Mouse (Mus musculus) embryonic facial prominence, embryonic 11.5 days (tissue): ENCODE measurements around the gene Tns3. TPM values are rescaled to one million over a fixed set of nuclear protein-coding genes. Genes with fewer than 3 reads are reported as not detected.

Experiments
- ATAC-seq: fragments of 200-750 bp; cut with Nextera tagmentation; replicated peaks from 2 replicates; pipeline ENCODE4 v1.8.0; 2017; ENCODE audit warnings: low read depth; ENCODE audit not compliant: insufficient number of reproducible peaks, low FRiP score, low TSS enrichment
- DNase-seq: peaks from one replicate; pipeline ENCODE4 v3.0.0-alpha.2; 2015; ENCODE audit warnings: low spot score
- H3K27ac ChIP-seq: fragments of 300-500 bp; sonication (generic); replicated peaks from 2 replicates; pipeline ENCODE4 v1.5.1; 2014; ENCODE audit warnings: mild to moderate bottlenecking, low read depth, low read length, control low read depth
- H3K27me3 ChIP-seq: fragments of 300-500 bp; sonication (generic); 2 replicates; pipeline ENCODE4 v1.6.1; 2014; ENCODE audit warnings: mild to moderate bottlenecking, low read length, moderate library complexity, mixed read lengths; ENCODE audit not compliant: control insufficient read depth, insufficient read depth
- H3K36me3 ChIP-seq: fragments of 300-500 bp; sonication (generic); replicated peaks from 2 replicates; pipeline ENCODE4 v1.6.1; 2014; ENCODE audit warnings: low read depth, mild to moderate bottlenecking, low read length, moderate library complexity, mixed read lengths; ENCODE audit not compliant: control insufficient read depth, insufficient read depth
- H3K4me1 ChIP-seq: fragments of 300-500 bp; sonication (generic); 2 replicates; pipeline ENCODE4 v1.6.1; 2014; ENCODE audit warnings: low read length, mixed read lengths; ENCODE audit not compliant: control insufficient read depth, insufficient read depth
- H3K4me2 ChIP-seq: fragments of 300-500 bp; sonication (generic); 2 replicates; pipeline ENCODE4 v1.6.1; 2014; ENCODE audit warnings: low read depth, mild to moderate bottlenecking, control low read depth, low read length, moderate library complexity
- H3K4me3 ChIP-seq: fragments of 300-500 bp; sonication (generic); 2 replicates; pipeline ENCODE4 v1.5.1; 2014; ENCODE audit warnings: low read depth, low read length, control low read depth
- H3K9ac ChIP-seq: fragments of 300-500 bp; sonication (generic); replicated peaks from 2 replicates; pipeline ENCODE4 v1.6.1; 2014; ENCODE audit warnings: mild to moderate bottlenecking, control low read depth, low read length
- H3K9me3 ChIP-seq: fragments of 300-500 bp; sonication (generic); replicated peaks from 2 replicates; pipeline ENCODE4 v1.6.1; 2016; ENCODE audit warnings: mild to moderate bottlenecking, low read length, inconsistent platforms, mixed read lengths; ENCODE audit not compliant: control insufficient read depth
- WGBS: fragments of 180-500 bp; shearing (Covaris S2); extraction: QIAGEN DNeasy Blood & Tissue Kit; methylation state at CpG from one replicate; pipeline ENCODE4 v1.1.7; 2014; 5-methylcytosine and 5-hydroxymethylcytosine counted together
- polyA plus RNA-seq: library from polyadenylated mRNA; unstranded; fragments of >200 nt; fragmentation: Nextera tagmentation; extraction: Ambion mirVana; gene quantifications from 2 replicates; pipeline ENCODE4 v1.2.1, GENCODE M21; 2014

The Tns3 gene
- polyA plus RNA-seq, 1 experiment from 2014 or later, result 14.9 TPM

- no peak overlapping the region for H3K4me2 ChIP-seq
- no peaks in the 10 kb centered on the region for H3K4me1 ChIP-seq
- H3K36me3 ChIP-seq, result no peaks in the 10 kb centered on the region
- no peak overlapping the region for H3K9ac ChIP-seq
- no peak for DNase-seq
- H3K9me3 ChIP-seq, result no peaks in the 10 kb centered on the region
- H3K4me3 ChIP-seq, result no peak overlapping the region
- no peak for ATAC-seq
- 70% methylated on average over 9 of the region's 9 CpGs for WGBS
- H3K27ac ChIP-seq, result no peak overlapping the region
- no peaks in the 10 kb centered on the region for H3K27me3 ChIP-seq
Measured at GRCm38 (mm10) chr11:8558258-8558657, 106.1 kb downstream of the Tns3 start.

GRCm38 (mm10) chr11:8557006-8557405, 107.3 kb downstream of the Tns3 start:
- Histone ChIP-seq H3K36me3 (no peaks in the 10 kb centered on the region), H3K4me2 (no peak overlapping the region), H3K27me3 (no peaks in the 10 kb centered on the region), H3K4me1 (no peaks in the 10 kb centered on the region), H3K9ac (no peak overlapping the region), H3K27ac (no peak overlapping the region), H3K9me3 (no peaks in the 10 kb centered on the region), H3K4me3 (no peak overlapping the region)
- ATAC-seq (0 out of 2 replicates have a peak, but pooled peaks have one; percentile 16), DNase-seq (peak; percentile 28)
- 43% methylated on average over 9 of the region's 9 CpGs for WGBS

DNA sequence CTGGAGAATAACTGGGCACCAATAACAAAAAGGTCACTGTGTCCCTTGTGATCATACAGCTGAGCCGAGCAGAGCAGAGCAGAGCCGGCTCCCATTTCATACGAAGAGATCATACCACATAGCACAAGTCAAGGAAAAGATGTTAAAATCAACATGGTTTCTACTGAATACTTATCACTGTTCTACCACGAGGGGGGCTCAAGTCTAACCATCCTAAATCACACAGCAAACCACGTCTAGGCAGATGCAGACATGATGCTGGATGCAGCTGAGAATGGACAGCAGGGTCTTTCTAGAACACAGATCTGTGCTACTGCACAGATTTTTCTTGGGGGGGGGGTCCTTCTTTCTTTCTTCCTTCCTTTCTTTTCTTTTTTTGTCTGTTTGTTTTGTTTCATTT, 112.6 kb downstream of the Tns3 start:
- no peak overlapping the region for H3K4me2 ChIP-seq
- no peak overlapping the region for H3K4me3 ChIP-seq
- H3K9me3 ChIP-seq, result no peaks in the 10 kb centered on the region
- no peak for ATAC-seq
- WGBS, result 89% methylated on average over 5 of the region's 5 CpGs
- H3K4me1 ChIP-seq, result no peaks in the 10 kb centered on the region
- H3K27me3 ChIP-seq, result no peaks in the 10 kb centered on the region
- no peak overlapping the region for H3K9ac ChIP-seq
- H3K36me3 ChIP-seq, result no peaks in the 10 kb centered on the region
- DNase-seq, result no peak
- H3K27ac ChIP-seq, result no peak overlapping the region

DNA sequence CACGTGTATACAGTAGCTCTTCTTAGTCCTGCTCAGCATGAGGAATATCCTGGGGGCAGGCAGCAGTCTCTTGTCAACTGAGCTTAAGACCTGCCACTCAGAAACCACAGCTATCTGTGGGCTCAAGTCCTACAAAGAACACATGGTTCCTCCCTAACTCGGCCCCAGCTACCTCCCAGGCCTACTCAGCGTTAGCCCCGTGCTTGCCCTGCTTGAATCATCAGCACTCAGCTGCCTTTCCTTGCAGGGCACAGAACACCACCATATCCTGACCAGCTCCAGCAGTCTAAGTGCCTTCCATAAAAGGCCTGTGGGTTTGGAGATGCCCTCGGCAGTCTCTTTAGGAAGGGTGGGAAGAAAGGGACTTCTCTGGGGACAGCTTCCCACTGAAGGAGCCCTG, 116.7 kb downstream of the Tns3 start:
- WGBS, result 69% methylated on average over 5 of the region's 5 CpGs
- H3K27ac ChIP-seq, result no peak overlapping the region
- no peaks in the 10 kb centered on the region for H3K9me3 ChIP-seq
- ATAC-seq (no peak), DNase-seq (no peak)
- H3K27me3 ChIP-seq, result no peaks in the 10 kb centered on the region
- H3K4me3 ChIP-seq, result no peak overlapping the region
- no peaks in the 10 kb centered on the region for H3K4me1 ChIP-seq
- no peak overlapping the region for H3K9ac ChIP-seq
- no peak overlapping the region for H3K4me2 ChIP-seq
- H3K36me3 ChIP-seq, result no peaks in the 10 kb centered on the region; the same call in 1 of the 2 replicates

GRCm38 (mm10) chr11:8545798-8546197, 118.5 kb downstream of the Tns3 start:
- Histone ChIP-seq H3K4me3 (no peak overlapping the region), H3K4me2 (no peak overlapping the region), H3K4me1 (no peaks in the 10 kb centered on the region), H3K36me3 (no peaks in the 10 kb centered on the region; the same call in 1 of the 2 replicates), H3K27ac (no peak overlapping the region), H3K9me3 (no peaks in the 10 kb centered on the region), H3K27me3 (no peaks in the 10 kb centered on the region), H3K9ac (no peak overlapping the region)
- ATAC-seq, result no peak
- peak; percentile 47 for DNase-seq
- 88% methylated on average over 1 of the region's 1 CpGs for WGBS

- 70% methylated on average over 6 of the region's 6 CpGs for WGBS
- DNase-seq (no peak), ATAC-seq (no peak)
- Histone ChIP-seq H3K4me3 (no peak overlapping the region), H3K27me3 (no peaks in the 10 kb centered on the region), H3K27ac (no peak overlapping the region), H3K9ac (no peak overlapping the region), H3K4me1 (no peaks in the 10 kb centered on the region), H3K4me2 (no peak overlapping the region), H3K36me3 (no peaks in the 10 kb centered on the region; the same call in 1 of the 2 replicates), H3K9me3 (no peaks in the 10 kb centered on the region)
Measured at GRCm38 (mm10) chr11:8544355-8544754, 120.0 kb downstream of the Tns3 start.

GRCm38 (mm10) chr11:8541222-8541815, 123.0 kb downstream of the Tns3 start:
- no peak for DNase-seq
- Histone ChIP-seq H3K27me3 (no peaks in the 10 kb centered on the region), H3K36me3 (no peaks in the 10 kb centered on the region; the same call in 1 of the 2 replicates), H3K4me1 (no peaks in the 10 kb centered on the region), H3K9ac (no peak overlapping the region), H3K4me3 (no peak overlapping the region), H3K9me3 (no peaks in the 10 kb centered on the region), H3K4me2 (no peak overlapping the region), H3K27ac (no peak overlapping the region)
- 79% methylated on average over 9 of the region's 9 CpGs for WGBS
- ATAC-seq, result no peak; the same call in 1 of the 2 replicates

DNA sequence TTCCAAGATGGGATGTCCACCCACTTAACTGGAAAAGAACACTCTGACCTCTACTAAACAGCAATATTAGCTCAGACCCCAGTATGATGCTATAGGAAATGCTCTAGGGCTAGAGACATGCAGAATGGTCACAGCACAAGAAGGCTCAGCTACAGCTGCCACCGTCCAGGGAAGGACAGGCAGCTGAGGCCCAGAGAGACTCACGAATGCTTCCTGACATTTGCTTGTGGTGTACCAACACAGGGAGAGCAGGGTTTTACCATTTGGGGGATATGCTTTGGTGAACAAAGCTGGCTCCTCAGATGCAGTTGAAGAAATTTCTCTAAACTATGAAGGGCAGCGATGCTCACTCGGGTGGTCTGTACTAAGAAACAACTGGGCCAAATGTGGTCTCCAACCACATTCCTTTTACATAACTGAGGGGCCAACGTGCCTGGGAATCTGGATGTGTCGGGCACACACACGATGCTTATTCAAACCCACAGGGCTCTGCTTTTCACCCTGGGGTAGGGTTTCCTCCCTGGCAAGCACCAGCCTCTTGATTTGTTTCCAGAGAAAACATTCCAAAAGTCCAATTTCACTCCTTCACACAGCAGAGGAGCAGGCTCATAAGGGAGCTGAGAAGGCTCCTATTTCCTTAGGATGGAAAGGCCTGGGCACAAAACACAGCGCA, 124.6 kb downstream of the Tns3 start:
- WGBS, result 67% methylated on average over 8 of the region's 8 CpGs
- Histone ChIP-seq H3K4me1 (no peaks in the 10 kb centered on the region), H3K27ac (no peak overlapping the region), H3K4me3 (no peak overlapping the region), H3K36me3 (no peaks in the 10 kb centered on the region; the same call in 1 of the 2 replicates), H3K9me3 (no peaks in the 10 kb centered on the region), H3K9ac (no peak overlapping the region), H3K4me2 (no peak overlapping the region), H3K27me3 (no peaks in the 10 kb centered on the region)
- no peak for ATAC-seq
- no peak for DNase-seq
